Mouse (Mus musculus) MEL (cell line): ENCODE results near the gene Lmnb2. TPM values are rescaled to one million over a fixed set of nuclear protein-coding genes. Genes with fewer than 3 reads are reported as not detected.

ENCODE experiments used
- DNase-seq: peaks from one replicate; pipeline ENCODE4 v3.0.0; 2011; ENCODE audit warnings: low read depth, low spot score
- H3K27ac ChIP-seq: 2 replicates; pipeline ENCODE4 v1.5.1; 2012; ENCODE audit warnings: low read depth, mild to moderate bottlenecking, control low read depth, low read length, moderate library complexity; ENCODE audit not compliant: control insufficient read depth
- H3K27me3 ChIP-seq, 2 experiments: fragments of 150-350 bp in 1 of 2; sonication (generic) in 1 of 2; 2 replicates each; pipeline ENCODE4 v1.6.1; 2012; ENCODE audit warnings: low read length in 2 of 2, mild to moderate bottlenecking in 2 of 2, improper control_type of control experiment in 1 of 2, moderate library complexity in 1 of 2; ENCODE audit not compliant: insufficient read depth in 2 of 2, control insufficient read depth in 1 of 2
- H3K36me3 ChIP-seq, 2 experiments: 2 replicates each; pipeline ENCODE4 v1.6.1; 2012 to 2014; ENCODE audit warnings: low read length in 2 of 2, improper control_type of control experiment in 1 of 2, inconsistent platforms in 1 of 2, mild to moderate bottlenecking in 1 of 2; ENCODE audit not compliant: insufficient read depth in 2 of 2, control insufficient read depth in 1 of 2
- H3K4me1 ChIP-seq, 2 experiments: fragments of 150-350 bp in 1 of 2; sonication (generic) in 1 of 2; 2 replicates each; pipeline ENCODE4 v1.6.1; 2012; ENCODE audit warnings: low read length in 2 of 2, improper control_type of control experiment in 1 of 2, mild to moderate bottlenecking in 1 of 2; ENCODE audit not compliant: insufficient read depth in 2 of 2, control insufficient read depth in 1 of 2
- H3K4me3 ChIP-seq, 2 experiments: fragments of 150-350 bp in 1 of 2; sonication (generic) in 1 of 2; 2 replicates each; pipeline ENCODE4 v1.5.1; 2012; ENCODE audit warnings: low read depth in 2 of 2, low read length in 2 of 2, mild to moderate bottlenecking in 2 of 2, moderate library complexity in 2 of 2, control low read depth in 1 of 2, improper control_type of control experiment in 1 of 2; ENCODE audit not compliant: control insufficient read depth in 1 of 2, insufficient read depth in 1 of 2
- H3K79me2 ChIP-seq: 2 replicates; pipeline ENCODE4 v1.6.1; 2012; ENCODE audit warnings: mild to moderate bottlenecking, low read length, moderate library complexity; ENCODE audit not compliant: control insufficient read depth, poor library complexity, insufficient read depth
- H3K9ac ChIP-seq: 2 replicates; pipeline ENCODE4 v1.6.1; 2012; ENCODE audit warnings: low read depth, mild to moderate bottlenecking, control low read depth, low read length, moderate library complexity; ENCODE audit not compliant: control insufficient read depth, poor library complexity, severe bottlenecking
- H3K9me3 ChIP-seq: fragments of 150-350 bp; sonication (generic); replicated peaks from 2 replicates; pipeline ENCODE4 v1.6.1; 2012; ENCODE audit warnings: mild to moderate bottlenecking, low read length, improper control_type of control experiment, moderate library complexity; ENCODE audit not compliant: insufficient read depth
- CHD1 ChIP-seq: IDR thresholded peaks from 2 replicates; pipeline ENCODE4 v1.6.1; 2012; ENCODE audit warnings: low read depth, mild to moderate bottlenecking, inconsistent platforms, low read length, improper control_type of control experiment
- CHD2 ChIP-seq: IDR thresholded peaks from 2 replicates; pipeline ENCODE4 v1.6.1; 2011; ENCODE audit warnings: low read length, improper control_type of control experiment
- E2F4 ChIP-seq: IDR thresholded peaks from 2 replicates; pipeline ENCODE4 v1.6.1; 2011; ENCODE audit warnings: low read depth, low read length, improper control_type of control experiment, borderline replicate concordance
- EP300 ChIP-seq, 2 experiments: IDR thresholded peaks; 2 replicates each; pipeline ENCODE4 v1.6.1; 2011; ENCODE audit warnings: improper control_type of control experiment in 2 of 2, low read length in 2 of 2, low read depth in 1 of 2, mild to moderate bottlenecking in 1 of 2
- GABPA ChIP-seq: IDR thresholded peaks from 2 replicates; pipeline ENCODE4 v1.6.1; 2012; ENCODE audit warnings: low read depth, mild to moderate bottlenecking, inconsistent platforms, low read length, improper control_type of control experiment, moderate library complexity
- GATA1 ChIP-seq: IDR thresholded peaks from 2 replicates; pipeline ENCODE4 v1.6.1; 2011; ENCODE audit warnings: low read depth, low read length, improper control_type of control experiment
- KAT2A ChIP-seq: conservative IDR thresholded peaks from 2 replicates; pipeline ENCODE4 v1.6.1; 2012; ENCODE audit warnings: low read depth, low read length, improper control_type of control experiment, inconsistent platforms
- MAFK ChIP-seq: IDR thresholded peaks from 2 replicates; pipeline ENCODE4 v1.6.1; 2011; ENCODE audit warnings: low read depth, mild to moderate bottlenecking, low read length, improper control_type of control experiment, borderline replicate concordance
- MAZ ChIP-seq: IDR thresholded peaks from 2 replicates; pipeline ENCODE4 v1.6.1; 2012; ENCODE audit warnings: low read depth, mild to moderate bottlenecking, inconsistent platforms, low read length, improper control_type of control experiment
- MEF2A ChIP-seq: IDR thresholded peaks from 2 replicates; pipeline ENCODE4 v1.6.1; 2014; ENCODE audit warnings: low read depth, mild to moderate bottlenecking, inconsistent platforms, low read length, improper control_type of control experiment; ENCODE audit not compliant: poor library complexity, insufficient replicate concordance, severe bottlenecking; ENCODE audit errors: extremely low read depth
- MYB ChIP-seq: IDR thresholded peaks from 2 replicates; pipeline ENCODE4 v1.6.1; 2011; ENCODE audit warnings: mild to moderate bottlenecking, low read depth, low read length, improper control_type of control experiment
- MYC ChIP-seq: IDR thresholded peaks from 2 replicates; pipeline ENCODE4 v1.6.1; 2011; ENCODE audit warnings: low read depth, mild to moderate bottlenecking, low read length, improper control_type of control experiment, moderate library complexity
- NRF1 ChIP-seq: IDR thresholded peaks from 2 replicates; pipeline ENCODE4 v1.6.1; 2014; ENCODE audit warnings: low read depth, mild to moderate bottlenecking, inconsistent platforms, low read length, improper control_type of control experiment, moderate library complexity; ENCODE audit not compliant: poor library complexity, insufficient read depth, severe bottlenecking
- POLR2AphosphoS2 ChIP-seq: IDR thresholded peaks from 2 replicates; pipeline ENCODE4 v1.6.1; 2011; ENCODE audit warnings: low read length, improper control_type of control experiment
- RAD21 ChIP-seq: IDR thresholded peaks from 2 replicates; pipeline ENCODE4 v1.6.1; 2011; ENCODE audit warnings: mild to moderate bottlenecking, low read depth, low read length, improper control_type of control experiment
- SIN3A ChIP-seq: IDR thresholded peaks from 2 replicates; pipeline ENCODE4 v1.6.1; 2012; ENCODE audit warnings: low read length, improper control_type of control experiment, inconsistent platforms
- TAL1 ChIP-seq: IDR thresholded peaks from 2 replicates; pipeline ENCODE4 v1.6.1; 2012; ENCODE audit warnings: mild to moderate bottlenecking, inconsistent platforms, low read length, moderate library complexity, mixed read lengths
- TBP ChIP-seq: IDR thresholded peaks from 2 replicates; pipeline ENCODE4 v1.8.0; 2011; ENCODE audit warnings: low read depth, low read length, improper control_type of control experiment
- UBTF ChIP-seq: IDR thresholded peaks from 2 replicates; pipeline ENCODE4 v1.6.1; 2012; ENCODE audit warnings: low read depth, mild to moderate bottlenecking, inconsistent platforms, low read length, improper control_type of control experiment, moderate library complexity, borderline replicate concordance; ENCODE audit not compliant: insufficient read depth
- USF2 ChIP-seq, 2 experiments: IDR thresholded peaks; 2 replicates each; pipeline ENCODE4 v1.6.1; 2011 to 2012; ENCODE audit warnings: improper control_type of control experiment in 2 of 2, low read length in 2 of 2, borderline replicate concordance in 1 of 2, inconsistent platforms in 1 of 2, low read depth in 1 of 2, mild to moderate bottlenecking in 1 of 2; ENCODE audit not compliant: insufficient read depth in 1 of 2
- ZKSCAN1 ChIP-seq: IDR thresholded peaks from 2 replicates; pipeline ENCODE4 v1.6.1; 2012; ENCODE audit warnings: low read depth, mild to moderate bottlenecking, inconsistent platforms, low read length, improper control_type of control experiment, moderate library complexity
- ZNF384 ChIP-seq: IDR thresholded peaks from 2 replicates; pipeline ENCODE4 v1.6.1; 2012; ENCODE audit warnings: low read depth, mild to moderate bottlenecking, inconsistent platforms, low read length, improper control_type of control experiment
- polyA plus RNA-seq, 2 experiments: library from polyadenylated mRNA; stranded (reverse) in 1 of 2; unstranded in 1 of 2; fragments of >175 nt in 1 of 2; fragments of >200 nt in 1 of 2; gene quantifications; 2 replicates each; pipeline versions ENCODE4 v1.2.1 to v1.2.4; 2012; ENCODE audit warnings: low replicate concordance in 2 of 2, low read depth in 1 of 2; ENCODE audit not compliant: insufficient read length in 2 of 2, insufficient read depth in 1 of 2, missing spikeins in 1 of 2
- total RNA-seq: library from RNA; depleted of rRNA; stranded (reverse); fragments of 300-350 nt; gene quantifications from 2 replicates; pipeline ENCODE4 v1.2.3, GENCODE M21; 2012

Lmnb2 gene
- total and polyA plus RNA-seq, 3 experiments: 29.9 to 32.8 TPM; not detected in 1

DNA sequence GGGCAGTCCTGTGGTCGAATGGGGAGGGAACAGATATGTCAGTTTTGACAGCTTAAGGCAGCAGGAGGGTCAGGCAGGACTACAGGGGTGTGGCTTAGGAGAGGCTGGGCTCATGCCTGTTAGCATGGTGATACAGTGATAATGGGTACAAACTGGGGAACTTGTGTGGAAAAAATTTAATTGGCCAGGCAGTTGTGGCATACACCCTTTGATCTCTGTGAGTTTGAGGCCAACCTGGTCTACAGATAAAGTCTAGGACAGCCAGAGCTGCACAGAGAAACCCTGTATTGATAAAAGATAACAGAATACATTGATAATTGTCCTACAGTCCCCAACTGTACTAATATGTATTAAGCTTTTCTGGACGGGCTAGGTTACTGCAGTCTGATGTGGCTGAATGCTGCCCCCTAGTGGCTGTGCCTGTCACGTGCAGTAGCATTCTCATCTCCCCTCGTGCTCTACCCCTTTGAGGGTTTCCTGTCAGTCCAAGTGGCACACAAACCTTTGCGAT lies 37.9 kb downstream of the Lmnb2 start (continued):
- TF ChIP-seq NRF1: 0 out of 2 replicates have a peak, but pooled peaks have one; percentile 5
- no peak for TF ChIP-seq GABPA
- no peak for TF ChIP-seq KAT2A
- no peak for TF ChIP-seq MAZ
- TF ChIP-seq CHD2: no peak
- TF ChIP-seq MYB: no peak
- no peak for TF ChIP-seq MAFK
- TF ChIP-seq E2F4: no peak
- TF ChIP-seq RAD21: peak; percentile 90
- TF ChIP-seq GATA1: peak; percentile 43; the same call in 1 of the 2 replicates

DNA sequence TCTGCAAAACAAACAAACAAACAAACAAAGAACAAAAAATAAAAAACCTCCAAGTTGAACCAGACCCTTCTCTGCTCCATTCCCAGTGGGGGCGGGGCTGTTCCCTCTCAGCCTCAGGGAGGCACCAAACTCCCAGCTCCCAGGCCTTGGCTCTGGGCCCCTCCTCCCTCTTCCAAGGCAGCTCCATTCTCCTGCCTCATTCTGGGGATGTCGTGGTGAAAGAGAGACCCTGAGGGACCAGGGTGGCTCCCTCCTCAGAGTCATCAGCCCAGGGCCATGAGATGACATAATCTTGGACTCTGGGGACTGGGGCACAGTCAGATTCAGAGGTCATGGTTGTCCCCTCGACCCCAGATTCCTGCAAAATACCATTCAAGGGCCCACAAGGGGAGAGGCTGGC lies 41.5 kb downstream of the Lmnb2 start:
- Histone ChIP-seq H3K4me3 (no peak overlapping the region), H3K9ac (no peak overlapping the region), H3K79me2 (no peaks in the 10 kb centered on the region), H3K9me3 (no peaks in the 10 kb centered on the region), H3K27me3 (no peaks in the 10 kb centered on the region), H3K27ac (no peak overlapping the region), H3K4me1 (peaks cover 2 to 11% of the 10 kb centered on the region in 2 experiments; a peak in 3 of 4 replicates), H3K36me3 (no peaks in the 10 kb centered on the region)
- no peak for DNase-seq
- TF ChIP-seq SIN3A (no peak), CHD1 (no peak), MYC (no peak), GABPA (no peak), USF2 (IDR thresholded peaks at IDR 0.05; ENCODE audit: borderline replicate concordance in 1 of 2, insufficient read depth in 1 of 2, low read depth in 1 of 2, low read length in 2 of 2) (no peak), EP300 (IDR thresholded peaks at IDR 0.05; ENCODE audit: low read depth in 1 of 2, low read length in 2 of 2) (no peak), GATA1 (no peak), UBTF (no peak), TAL1 (no peak), ZKSCAN1 (no peak), TBP (no peak), ZNF384 (no peak), E2F4 (no peak), KAT2A (no peak), POLR2AphosphoS2 (no peak), RAD21 (no peak), MEF2A (no peak), MYB (no peak)
